Mouse (Mus musculus): ENCODE data around the gene Zranb3. TPM values are rescaled to one million over a fixed set of nuclear protein-coding genes. Genes with fewer than 3 reads are reported as not detected.

Zranb3 gene
- polyA plus RNA-seq, 1 experiment from 2014 or later: 18.7 TPM

DNA sequence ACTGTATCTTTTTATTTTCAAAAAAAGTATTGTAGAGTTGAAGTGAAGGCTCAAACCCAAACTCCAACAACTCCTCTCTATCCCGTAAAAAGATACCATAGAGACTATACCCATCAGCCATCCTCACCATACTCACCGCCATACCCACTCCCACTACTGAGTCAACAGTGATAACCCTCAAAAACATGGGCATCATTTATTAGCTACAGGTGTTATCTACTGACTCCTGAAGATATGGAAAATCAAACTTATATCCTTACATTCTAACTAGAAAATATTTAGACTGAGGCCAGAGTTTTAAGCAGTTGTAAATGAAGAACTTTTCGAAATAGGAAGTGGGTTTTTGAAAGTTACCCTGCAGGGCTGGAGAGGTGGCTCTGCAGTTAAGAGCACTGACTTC lies 32.8 kb downstream of the Zranb3 start:
- H3K27me3 ChIP-seq (ENCODE audit: control insufficient read depth, insufficient read depth, low read length): no peaks in the 10 kb centered on the region
- ATAC-seq (replicated peaks; ENCODE audit: low FRiP score) (no peak), DNase-seq (ENCODE audit: low spot score) (no peak)
- no peaks in the 10 kb centered on the region for H3K36me3 ChIP-seq (ENCODE audit: control insufficient read depth, insufficient read depth, low read length)
- no peaks in the 10 kb centered on the region for H3K4me1 ChIP-seq (replicated peaks; ENCODE audit: control insufficient read depth, insufficient read depth, low read length)
- H3K4me3 ChIP-seq (ENCODE audit: low read depth, low read length): no peak overlapping the region
- no peak overlapping the region for H3K27ac ChIP-seq (ENCODE audit: low read depth, low read length)
- H3K9me3 ChIP-seq (ENCODE audit: control insufficient read depth, low read length): no peaks in the 10 kb centered on the region
- no peak overlapping the region for H3K4me2 ChIP-seq (ENCODE audit: low read depth, low read length, severe bottlenecking)
- 99% methylated on average over 3 of the region's 3 CpGs for WGBS
- H3K9ac ChIP-seq (ENCODE audit: low read length): no peak overlapping the region

DNA sequence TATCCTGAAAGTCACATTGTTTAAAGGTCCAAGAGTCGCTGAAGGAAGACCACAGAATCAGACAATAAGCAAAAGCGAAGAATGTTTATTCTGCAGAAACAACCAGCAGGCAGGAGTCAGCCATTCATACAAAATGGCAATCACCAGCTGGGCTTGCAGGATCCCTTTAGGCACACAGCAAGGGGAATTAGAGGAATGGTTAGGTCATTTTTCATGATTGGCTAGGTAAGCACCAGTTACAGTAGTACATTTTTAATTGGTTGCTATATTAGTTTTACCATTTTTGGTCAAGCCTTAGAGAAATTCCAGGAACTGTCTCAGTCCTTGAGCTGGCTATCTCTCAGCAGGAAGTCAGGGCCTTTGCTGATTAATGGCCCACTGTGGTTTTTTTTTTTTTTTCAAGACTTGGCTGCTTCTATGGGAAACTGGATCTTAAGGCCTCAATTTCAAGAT lies 33.9 kb downstream of the Zranb3 start:
- Histone ChIP-seq H3K27me3 (ENCODE audit: control insufficient read depth, insufficient read depth, low read length) (no peaks in the 10 kb centered on the region), H3K36me3 (ENCODE audit: control insufficient read depth, insufficient read depth, low read length) (no peaks in the 10 kb centered on the region), H3K27ac (ENCODE audit: low read depth, low read length) (no peak overlapping the region), H3K9me3 (ENCODE audit: control insufficient read depth, low read length) (no peaks in the 10 kb centered on the region), H3K4me3 (ENCODE audit: low read depth, low read length) (no peak overlapping the region), H3K4me1 (replicated peaks; ENCODE audit: control insufficient read depth, insufficient read depth, low read length) (no peaks in the 10 kb centered on the region), H3K4me2 (ENCODE audit: low read depth, low read length, severe bottlenecking) (no peak overlapping the region), H3K9ac (ENCODE audit: low read length) (no peak overlapping the region)
- DNase-seq (ENCODE audit: low spot score): no peak
- 93% methylated on average over 2 of the region's 2 CpGs for WGBS
- no peak for ATAC-seq (replicated peaks; ENCODE audit: low FRiP score)

DNA sequence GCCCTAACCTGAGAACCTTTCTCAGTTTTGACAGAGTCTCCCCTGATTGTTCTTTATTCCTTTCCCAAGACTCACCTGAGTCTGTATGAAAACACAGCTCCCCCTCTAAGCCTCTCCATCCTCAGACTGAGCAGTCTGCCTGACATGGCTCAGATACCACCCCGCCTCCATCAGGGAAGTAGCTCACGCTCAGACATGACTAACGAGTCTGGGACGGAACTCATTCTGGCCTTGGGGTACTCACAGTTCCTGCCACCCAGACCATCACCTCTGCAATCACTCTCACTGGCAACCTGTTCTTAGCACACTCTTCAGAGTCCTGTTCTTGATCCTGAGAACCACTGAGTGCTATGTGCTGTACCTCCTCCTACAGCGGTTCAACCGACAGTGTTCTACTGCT lies 38.1 kb downstream of the Zranb3 start:
- no peak for ATAC-seq (replicated peaks; ENCODE audit: low FRiP score)
- Histone ChIP-seq H3K27me3 (ENCODE audit: control insufficient read depth, insufficient read depth, low read length) (no peaks in the 10 kb centered on the region), H3K4me3 (ENCODE audit: low read depth, low read length) (no peak overlapping the region), H3K36me3 (ENCODE audit: control insufficient read depth, insufficient read depth, low read length) (no peaks in the 10 kb centered on the region), H3K9me3 (ENCODE audit: control insufficient read depth, low read length) (no peaks in the 10 kb centered on the region), H3K9ac (ENCODE audit: low read length) (no peak overlapping the region), H3K4me2 (ENCODE audit: low read depth, low read length, severe bottlenecking) (no peak overlapping the region), H3K27ac (ENCODE audit: low read depth, low read length) (no peak overlapping the region), H3K4me1 (replicated peaks; ENCODE audit: control insufficient read depth, insufficient read depth, low read length) (no peaks in the 10 kb centered on the region)
- 85% methylated on average over 6 of the region's 6 CpGs for WGBS
- DNase-seq (ENCODE audit: low spot score): no peak

DNA sequence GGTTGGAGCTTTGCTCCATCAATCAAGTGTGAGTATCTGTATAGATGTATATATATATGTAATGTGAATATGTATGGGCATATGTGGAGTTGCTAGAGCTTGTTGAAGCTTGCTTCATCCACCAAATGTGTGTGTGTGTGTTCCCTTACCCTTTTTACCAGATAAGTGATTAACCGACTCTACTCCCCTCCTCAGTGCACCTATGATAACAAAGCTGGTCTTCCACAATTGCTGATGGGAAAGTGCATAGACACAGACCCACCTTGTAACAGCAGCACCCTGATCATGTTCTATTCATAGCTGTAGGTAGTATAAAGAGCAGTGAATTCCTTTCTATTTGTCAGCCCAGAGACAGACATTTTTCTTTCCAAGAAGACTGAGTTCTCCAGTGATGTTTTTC lies 40.7 kb downstream of the Zranb3 start:
- no peaks in the 10 kb centered on the region for H3K36me3 ChIP-seq (ENCODE audit: control insufficient read depth, insufficient read depth, low read length)
- 85% methylated on average over 1 of the region's 1 CpGs for WGBS
- no peak overlapping the region for H3K27ac ChIP-seq (ENCODE audit: low read depth, low read length)
- DNase-seq (ENCODE audit: low spot score) (no peak), ATAC-seq (replicated peaks; ENCODE audit: low FRiP score) (no peak)
- no peaks in the 10 kb centered on the region for H3K27me3 ChIP-seq (ENCODE audit: control insufficient read depth, insufficient read depth, low read length)
- H3K4me3 ChIP-seq (ENCODE audit: low read depth, low read length): no peak overlapping the region
- no peaks in the 10 kb centered on the region for H3K9me3 ChIP-seq (ENCODE audit: control insufficient read depth, low read length)
- H3K9ac ChIP-seq (ENCODE audit: low read length): no peak overlapping the region
- H3K4me1 ChIP-seq (replicated peaks; ENCODE audit: control insufficient read depth, insufficient read depth, low read length): no peaks in the 10 kb centered on the region
- no peak overlapping the region for H3K4me2 ChIP-seq (ENCODE audit: low read depth, low read length, severe bottlenecking)

DNA sequence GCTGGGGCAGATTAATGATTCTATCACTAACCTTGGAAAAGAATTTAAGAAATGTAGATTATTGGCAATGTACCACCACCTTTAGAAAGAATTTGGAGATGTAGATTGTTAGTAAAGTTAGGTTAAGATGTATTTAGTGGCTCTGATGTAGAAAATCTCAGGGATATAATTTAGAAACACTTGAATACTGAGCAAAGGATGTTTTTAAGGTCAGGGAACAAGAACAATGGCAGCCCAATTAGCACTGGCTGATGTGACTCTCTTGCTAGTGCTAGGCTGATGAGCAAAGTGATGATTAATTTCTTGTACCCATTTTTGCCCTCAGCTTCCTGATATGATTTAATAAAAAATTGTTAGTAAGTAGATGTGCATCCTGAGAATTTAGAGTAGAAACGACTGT lies 41.4 kb downstream of the Zranb3 start:
- Histone ChIP-seq H3K9ac (ENCODE audit: low read length) (no peak overlapping the region), H3K27ac (ENCODE audit: low read depth, low read length) (no peak overlapping the region), H3K4me1 (replicated peaks; ENCODE audit: control insufficient read depth, insufficient read depth, low read length) (no peaks in the 10 kb centered on the region), H3K9me3 (ENCODE audit: control insufficient read depth, low read length) (no peaks in the 10 kb centered on the region), H3K36me3 (ENCODE audit: control insufficient read depth, insufficient read depth, low read length) (no peaks in the 10 kb centered on the region), H3K4me3 (ENCODE audit: low read depth, low read length) (no peak overlapping the region), H3K27me3 (ENCODE audit: control insufficient read depth, insufficient read depth, low read length) (no peaks in the 10 kb centered on the region), H3K4me2 (ENCODE audit: low read depth, low read length, severe bottlenecking) (no peak overlapping the region)
- WGBS: 86% methylated on average over 1 of the region's 1 CpGs
- no peak for DNase-seq (ENCODE audit: low spot score)
- no peak for ATAC-seq (replicated peaks; ENCODE audit: low FRiP score)

DNA sequence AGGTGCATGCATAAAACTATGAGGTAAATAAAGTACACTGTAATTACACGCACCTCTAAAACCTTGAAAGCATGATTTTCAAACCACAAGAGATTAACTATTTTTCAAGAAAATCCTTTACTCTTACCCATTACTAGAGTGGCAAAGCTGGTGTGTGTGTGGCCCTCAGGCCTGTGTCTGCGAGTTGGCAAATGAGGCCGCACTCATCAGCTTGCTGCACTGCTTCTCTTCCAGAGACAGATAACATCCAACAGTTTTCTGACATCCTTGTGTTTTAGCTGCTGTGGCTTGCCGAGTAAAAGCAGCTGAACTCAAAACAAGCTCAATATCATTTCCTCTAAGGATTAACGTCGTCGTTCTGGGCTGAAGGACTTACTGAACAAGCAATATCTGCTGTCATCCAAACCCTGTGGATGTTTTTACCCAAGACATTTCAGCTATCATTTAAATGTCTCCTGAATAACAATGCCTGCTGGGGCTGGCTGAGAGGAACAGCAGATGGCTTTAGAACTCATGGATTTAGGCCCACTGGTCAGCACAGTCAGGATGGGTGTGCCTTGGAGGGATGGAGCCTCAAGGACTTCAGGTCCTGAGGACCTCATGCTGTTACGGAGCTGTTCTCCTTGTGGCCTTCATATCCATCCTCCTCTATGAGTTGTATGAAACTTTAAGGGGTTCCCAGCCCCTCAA lies 42.0 kb downstream of the Zranb3 start:
- Histone ChIP-seq H3K27me3 (ENCODE audit: control insufficient read depth, insufficient read depth, low read length) (no peaks in the 10 kb centered on the region), H3K4me3 (ENCODE audit: low read depth, low read length) (no peak overlapping the region), H3K9me3 (ENCODE audit: control insufficient read depth, low read length) (no peaks in the 10 kb centered on the region), H3K4me1 (replicated peaks; ENCODE audit: control insufficient read depth, insufficient read depth, low read length) (no peaks in the 10 kb centered on the region), H3K36me3 (ENCODE audit: control insufficient read depth, insufficient read depth, low read length) (no peaks in the 10 kb centered on the region), H3K27ac (ENCODE audit: low read depth, low read length) (no peak overlapping the region), H3K4me2 (ENCODE audit: low read depth, low read length, severe bottlenecking) (no peak overlapping the region), H3K9ac (ENCODE audit: low read length) (no peak overlapping the region)
- DNase-seq (ENCODE audit: low spot score) (no peak), ATAC-seq (replicated peaks; ENCODE audit: low FRiP score) (no peak)
- 70% methylated on average over 8 of the region's 8 CpGs for WGBS

DNA sequence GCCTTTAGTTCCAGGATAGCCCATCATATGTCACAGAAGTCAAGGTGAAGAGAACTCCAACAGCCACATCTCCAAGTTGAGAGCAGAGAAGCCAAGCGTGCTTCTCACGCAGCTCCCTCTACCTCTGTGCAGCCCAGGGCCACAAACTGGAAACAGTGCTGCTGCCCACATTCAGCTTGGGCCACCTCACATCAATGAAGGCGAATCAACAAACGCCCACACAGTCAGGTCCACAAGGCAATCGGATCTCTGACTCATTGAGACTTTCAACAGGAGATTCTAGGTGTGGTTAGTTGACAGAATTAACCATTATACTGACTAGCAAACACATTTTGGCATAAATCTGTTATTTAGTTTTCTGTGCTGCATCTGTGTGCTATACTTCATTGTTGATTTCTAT lies 44.2 kb downstream of the Zranb3 start:
- no peaks in the 10 kb centered on the region for H3K36me3 ChIP-seq (ENCODE audit: control insufficient read depth, insufficient read depth, low read length)
- ATAC-seq (replicated peaks; ENCODE audit: low FRiP score) (no peak), DNase-seq (ENCODE audit: low spot score) (no peak)
- no peak overlapping the region for H3K9ac ChIP-seq (ENCODE audit: low read length)
- H3K4me2 ChIP-seq (ENCODE audit: low read depth, low read length, severe bottlenecking): no peak overlapping the region
- no peaks in the 10 kb centered on the region for H3K27me3 ChIP-seq (ENCODE audit: control insufficient read depth, insufficient read depth, low read length)
- no peaks in the 10 kb centered on the region for H3K9me3 ChIP-seq (ENCODE audit: control insufficient read depth, low read length)
- H3K27ac ChIP-seq (ENCODE audit: low read depth, low read length): no peak overlapping the region
- H3K4me3 ChIP-seq (ENCODE audit: low read depth, low read length): no peak overlapping the region
- 93% methylated on average over 5 of the region's 5 CpGs for WGBS
- no peaks in the 10 kb centered on the region for H3K4me1 ChIP-seq (replicated peaks; ENCODE audit: control insufficient read depth, insufficient read depth, low read length)

DNA sequence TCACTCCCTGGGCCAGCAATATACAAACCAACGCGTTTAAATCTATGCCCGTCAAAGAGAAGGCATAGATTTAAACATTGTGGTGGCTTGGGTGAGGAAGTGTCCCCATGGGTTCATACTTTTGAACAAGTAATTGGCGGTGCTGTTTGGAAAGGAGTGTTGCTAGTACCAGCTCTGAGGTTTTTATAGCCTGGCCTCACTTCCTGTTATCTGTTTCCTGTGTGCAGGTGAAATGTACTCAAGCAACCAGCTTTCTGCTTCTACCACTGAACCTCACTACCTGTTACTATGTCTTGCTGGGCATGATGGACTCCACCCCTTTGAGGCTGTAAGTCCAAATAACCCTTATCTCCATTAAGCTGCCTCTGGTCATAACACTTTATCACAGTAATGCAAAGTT lies 45.6 kb downstream of the Zranb3 start:
- H3K4me2 ChIP-seq (ENCODE audit: low read depth, low read length, severe bottlenecking): no peak overlapping the region
- no peaks in the 10 kb centered on the region for H3K9me3 ChIP-seq (ENCODE audit: control insufficient read depth, low read length)
- no peaks in the 10 kb centered on the region for H3K4me1 ChIP-seq (replicated peaks; ENCODE audit: control insufficient read depth, insufficient read depth, low read length)
- H3K4me3 ChIP-seq (ENCODE audit: low read depth, low read length): no peak overlapping the region
- H3K27ac ChIP-seq (ENCODE audit: low read depth, low read length): no peak overlapping the region
- DNase-seq (ENCODE audit: low spot score) (no peak), ATAC-seq (replicated peaks; ENCODE audit: low FRiP score) (no peak)
- WGBS: 97% methylated on average over 4 of the region's 4 CpGs
- H3K36me3 ChIP-seq (ENCODE audit: control insufficient read depth, insufficient read depth, low read length): no peaks in the 10 kb centered on the region
- H3K27me3 ChIP-seq (ENCODE audit: control insufficient read depth, insufficient read depth, low read length): no peaks in the 10 kb centered on the region
- H3K9ac ChIP-seq (ENCODE audit: low read length): no peak overlapping the region

DNA sequence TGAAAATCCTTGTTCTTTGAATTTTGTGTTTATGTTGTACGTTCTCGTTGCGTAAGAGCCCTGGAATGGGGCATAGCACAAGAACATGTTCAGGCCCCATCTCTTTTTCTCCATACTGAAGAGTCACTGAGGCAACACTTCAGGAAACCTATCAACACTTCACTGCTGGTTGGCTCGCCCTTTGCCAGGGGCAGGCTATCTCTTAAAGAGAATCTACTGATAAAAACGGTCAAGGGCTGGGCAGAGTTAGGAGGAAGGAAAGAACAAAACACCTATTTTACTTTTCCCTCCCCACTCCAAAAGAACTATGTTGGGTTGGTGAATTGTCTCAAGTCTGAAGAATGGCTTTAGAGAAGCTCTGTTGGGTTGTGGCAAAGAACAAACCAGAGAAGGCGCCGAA lies 55.9 kb downstream of the Zranb3 start:
- WGBS: 96% methylated on average over 7 of the region's 7 CpGs
- Histone ChIP-seq H3K4me3 (ENCODE audit: low read depth, low read length) (no peak overlapping the region), H3K27ac (ENCODE audit: low read depth, low read length) (no peak overlapping the region), H3K4me2 (ENCODE audit: low read depth, low read length, severe bottlenecking) (no peak overlapping the region), H3K27me3 (ENCODE audit: control insufficient read depth, insufficient read depth, low read length) (no peaks in the 10 kb centered on the region), H3K9me3 (ENCODE audit: control insufficient read depth, low read length) (no peaks in the 10 kb centered on the region), H3K9ac (ENCODE audit: low read length) (no peak overlapping the region), H3K4me1 (replicated peaks; ENCODE audit: control insufficient read depth, insufficient read depth, low read length) (no peaks in the 10 kb centered on the region), H3K36me3 (ENCODE audit: control insufficient read depth, insufficient read depth, low read length) (no peaks in the 10 kb centered on the region; the same call in 1 of the 2 replicates)
- no peak for DNase-seq (ENCODE audit: low spot score)
- no peak for ATAC-seq (replicated peaks; ENCODE audit: low FRiP score)

All from forebrain, embryonic 11.5 days (tissue).